Mouse (Mus musculus) adrenal gland, postnatal 10 days (tissue): ENCODE measurements around the gene Srms. TPM values are rescaled to one million over a fixed set of nuclear protein-coding genes. Genes with fewer than 3 reads are reported as not detected.

Source experiments
- DNase-seq: peaks from one replicate; pipeline ENCODE4 v3.0.0; 2021; ENCODE audit warnings: mixed read lengths
- total RNA-seq, 2 experiments: library from RNA; stranded (reverse); gene quantifications; 2 replicates each; pipeline ENCODE4 v1.2.3; 2021

Gene Srms
- total RNA-seq, 2 experiments from 2014 or later = 0.30 to 0.36 TPM

DNA sequence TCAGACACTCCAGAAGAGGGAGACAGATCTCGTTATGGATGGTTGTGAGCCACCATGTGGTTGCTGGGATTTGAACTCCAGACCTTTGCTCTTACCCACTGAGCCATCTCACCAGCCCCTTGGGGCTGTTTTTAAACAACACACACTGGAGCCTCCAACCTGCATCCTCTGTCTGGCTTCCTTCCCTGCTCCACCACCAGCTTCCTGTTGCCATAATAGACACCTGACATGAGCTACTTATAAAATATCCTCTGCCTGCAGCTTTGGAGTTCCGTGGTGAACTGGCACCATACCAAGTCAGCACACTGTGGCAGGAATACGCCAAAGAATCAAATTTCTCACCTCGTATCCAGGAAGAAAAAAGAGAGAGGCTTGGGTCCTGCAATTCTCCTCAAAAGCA, 52.2 kb downstream of the Srms start:
- DNase-seq = no peak

DNA sequence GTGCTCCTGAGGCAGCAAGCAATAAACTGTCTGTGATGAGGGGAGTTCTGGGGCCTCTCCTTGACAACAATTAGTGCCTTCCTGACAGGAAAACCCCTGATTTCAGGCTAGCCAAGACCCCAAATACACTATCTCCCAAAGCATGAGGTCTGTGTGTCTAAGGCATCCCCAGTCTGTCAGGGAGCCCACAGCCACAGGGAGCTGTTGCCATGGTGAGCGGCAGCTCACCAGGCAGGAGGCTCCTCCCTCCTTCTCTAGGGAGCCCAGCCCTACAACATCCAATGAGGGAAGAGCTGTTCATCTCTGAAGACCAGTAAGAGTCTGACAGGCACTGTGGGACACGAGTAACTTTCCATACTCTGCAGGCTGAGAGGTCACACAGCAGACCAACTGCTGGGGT, 53.2 kb downstream of the Srms start:
- no peak for DNase-seq

DNA sequence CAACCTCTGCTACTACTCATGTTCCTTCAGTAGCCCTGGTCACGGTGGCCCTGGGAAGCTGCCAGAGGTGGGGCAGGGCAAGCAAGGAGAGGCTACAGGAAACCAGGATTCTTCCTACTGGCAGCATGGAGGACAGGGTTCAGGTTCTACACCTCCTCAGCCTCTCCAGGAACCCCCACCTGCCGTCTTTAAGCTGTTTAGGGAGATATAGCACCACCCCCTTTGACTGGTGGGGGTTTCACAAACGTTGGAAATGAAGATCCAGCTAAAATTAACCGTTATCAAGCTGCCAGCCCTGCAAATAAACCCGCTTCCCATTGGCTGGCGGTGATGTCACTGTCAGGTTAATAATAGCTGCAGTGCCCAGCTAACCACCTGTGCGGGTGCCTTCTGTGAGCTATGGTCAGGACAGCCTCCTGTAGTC, 53.9 kb downstream of the Srms start:
- DNase-seq = no peak

DNA sequence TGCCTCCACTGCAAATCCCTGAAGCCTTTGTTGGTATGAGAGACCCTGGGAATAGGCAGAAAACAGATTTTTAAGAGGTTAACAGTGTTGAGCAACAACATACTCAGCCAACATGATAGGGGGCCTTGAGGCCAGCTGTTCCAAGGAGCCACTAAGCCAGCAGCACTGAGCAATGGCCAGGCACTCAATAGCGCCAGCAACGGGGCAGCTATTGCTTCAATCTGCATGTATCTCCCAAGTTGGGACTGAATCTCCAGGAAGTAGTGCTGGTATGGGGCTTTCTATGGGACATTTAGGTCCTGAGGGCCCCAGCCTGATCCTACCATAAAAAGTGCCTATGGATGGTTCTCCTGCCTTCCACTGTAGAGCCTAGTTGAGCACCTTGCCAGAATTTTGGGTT, 54.5 kb downstream of the Srms start:
- DNase-seq = no peak

- no peak for DNase-seq
Observed at GRCm38 (mm10) chr2:181157716-181158302, 55.2 kb downstream of the Srms start.

DNA sequence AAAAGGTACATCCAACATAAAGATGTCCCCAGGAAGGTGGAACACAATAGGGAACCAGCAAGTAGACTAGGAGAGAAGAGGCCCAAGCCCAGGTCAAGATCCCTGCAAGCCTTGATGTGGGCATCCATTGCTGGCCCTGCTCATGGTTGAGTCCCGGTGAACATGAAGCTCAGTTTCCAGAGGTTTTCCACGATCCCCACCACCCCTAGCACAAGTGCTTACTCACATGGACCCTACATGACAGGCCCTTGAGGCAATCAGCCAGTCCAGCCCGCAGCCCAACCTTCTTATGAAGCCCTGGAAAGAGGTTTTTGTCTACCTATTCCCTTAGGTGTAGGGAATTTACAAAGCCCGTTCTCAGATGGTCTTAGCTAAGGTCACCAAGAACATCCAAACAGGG, 55.8 kb downstream of the Srms start:
- DNase-seq = no peak

GRCm38 (mm10) chr2:181156248-181157121, 56.5 kb downstream of the Srms start, which contains the start of gene Eef1a2:
Gene Eef1a2 (minus strand): TSS chr2:181157014.
- DNase-seq = no peak

- peak; percentile 45 for DNase-seq
Observed at GRCm38 (mm10) chr2:181155801-181156200, 57.2 kb downstream of the Srms start.

Other genes with a start within 250 kb of the Srms start
- gene Arfgap1, start 246.0 kb downstream of the Srms start, total RNA-seq = 10 to 100 TPM; 52.2 to 63.2 TPM
- gene Col20a1, start 226.7 kb downstream of the Srms start, total RNA-seq = 1 to 10 TPM; 2.7 to 4.3 TPM
- 1 to 10 TPM; 6.6 to 8.2 TPM for gene Chrna4, start 169.6 kb downstream of the Srms start, total RNA-seq
- gene Kcnq2, start 77.9 kb downstream of the Srms start, total RNA-seq = 1 to 10 TPM; 4.2 to 8.1 TPM
- 100 to 1,000 TPM in 1 of 2 experiments, 10 to 100 TPM in 1; 69.0 to 168 TPM for gene Eef1a2, start 56.2 kb downstream of the Srms start, total RNA-seq
- 10 to 100 TPM; 88.6 to 92.3 TPM for gene Ppdpf, start 25.9 kb downstream of the Srms start, total RNA-seq
- gene Ptk6, start 10.4 kb downstream of the Srms start, total RNA-seq = under 1 TPM; 0.06 to 0.12 TPM
- under 1 TPM in 1 of 2 experiments, not detected in 1; 0.30 TPM for gene Fndc11, start 6.8 kb upstream of the Srms start, total RNA-seq
- gene Helz2, start 28.8 kb upstream of the Srms start, total RNA-seq = 10 to 100 TPM; 14.8 to 16.3 TPM
- gene Gmeb2, start 74.8 kb upstream of the Srms start, total RNA-seq = 10 to 100 TPM; 18.1 to 20.7 TPM
- gene Stmn3, start 101.3 kb upstream of the Srms start, total RNA-seq = 10 to 100 TPM; 19.1 to 35.7 TPM
- 10 to 100 TPM; 33.0 to 50.3 TPM for gene Rtel1, start 106.6 kb upstream of the Srms start, total RNA-seq
- 10 to 100 TPM; 26.1 to 37.0 TPM for gene Zgpat, start 151.7 kb upstream of the Srms start, total RNA-seq
- gene Arfrp1, start 152.2 kb upstream of the Srms start, total RNA-seq = 10 to 100 TPM; 37.9 to 48.2 TPM
- gene Lime1, start 166.9 kb upstream of the Srms start, total RNA-seq = 10 to 100 TPM in 1 of 2 experiments, 1 to 10 TPM in 1; 8.8 to 19.2 TPM
- 10 to 100 TPM; 17.2 to 23.6 TPM for gene Zbtb46, start 246.2 kb upstream of the Srms start, total RNA-seq